Mouse (Mus musculus) spleen, adult 2 months (tissue): ENCODE data around the gene Aifm2. TPM values are rescaled to one million over a fixed set of nuclear protein-coding genes. Genes with fewer than 3 reads are reported as not detected.

ENCODE experiments used
- DNase-seq, 2 experiments: peaks; one replicate each; pipeline versions ENCODE4 v3.0.0 to v3.0.0-alpha.2; 2012 to 2021; ENCODE audit warnings: low spot score in 2 of 2, low read depth in 1 of 2
- H3K27ac ChIP-seq: fragments of 200-500 bp; 2 replicates; pipeline ENCODE4 v1.5.1; 2012; ENCODE audit warnings: low read length, inconsistent platforms; ENCODE audit not compliant: insufficient read depth
- H3K27me3 ChIP-seq: fragments of 200-500 bp; 2 replicates; pipeline ENCODE4 v1.6.1; 2012; ENCODE audit warnings: mild to moderate bottlenecking, moderate library complexity, low read length, inconsistent platforms; ENCODE audit not compliant: control insufficient read depth, insufficient read depth
- H3K36me3 ChIP-seq: fragments of 200-500 bp; 2 replicates; pipeline ENCODE4 v1.6.1; 2012; ENCODE audit warnings: mild to moderate bottlenecking, low read length, inconsistent platforms; ENCODE audit not compliant: control insufficient read depth, insufficient read depth
- H3K4me1 ChIP-seq: fragments of 200-500 bp; 2 replicates; pipeline ENCODE4 v1.6.1; 2011; ENCODE audit warnings: inconsistent platforms; ENCODE audit not compliant: control insufficient read depth, insufficient read depth, insufficient read length
- H3K4me3 ChIP-seq: fragments of 200-500 bp; 2 replicates; pipeline ENCODE4 v1.5.1; 2011; ENCODE audit warnings: mild to moderate bottlenecking, inconsistent platforms; ENCODE audit not compliant: insufficient read depth, insufficient read length; ENCODE audit errors: extremely low read depth
- CTCF ChIP-seq: fragments of 200-500 bp; IDR thresholded peaks from 2 replicates; pipeline ENCODE4 v1.5.1; 2011; ENCODE audit warnings: mild to moderate bottlenecking, inconsistent platforms; ENCODE audit not compliant: insufficient read depth, insufficient read length, insufficient replicate concordance; ENCODE audit errors: extremely low read depth
- POLR2A ChIP-seq: fragments of 200-500 bp; IDR thresholded peaks from 2 replicates; pipeline ENCODE4 v1.6.1; 2011; ENCODE audit warnings: low read depth, low read length, inconsistent platforms
- WGBS: fragments of 180-500 bp; shearing (Covaris S2); methylation state at CpG from one replicate; pipeline ENCODE4 v1.1.7; 2018; 5-methylcytosine and 5-hydroxymethylcytosine counted together
- polyA plus RNA-seq: library from polyadenylated mRNA; depleted of rRNA; stranded (reverse); fragments of >200 nt; gene quantifications from 2 replicates; pipeline ENCODE4 v1.2.3, GENCODE M21; 2012

The Aifm2 gene
- polyA plus RNA-seq, 1 experiment: 3.6 TPM

- DNase-seq: peak; percentile 93 to 98
- TF ChIP-seq POLR2A: no peak
- no peak for TF ChIP-seq CTCF
- Histone ChIP-seq H3K4me1 (peaks cover 7% of the 10 kb centered on the region), H3K27ac (peak within 1 kb of the TSS; percentile 90), H3K36me3 (peaks cover 3% of the 10 kb centered on the region), H3K4me3 (peak within 1 kb of the TSS; percentile 90), H3K27me3 (no peaks in the 10 kb centered on the region)
- WGBS: 2% methylated on average over 83 of the region's 84 CpGs
These were observed 34.8 kb upstream of the Aifm2 start, which contains the start of gene Sar1a for GRCm38 (mm10) chr10:61680015-61680913. Gene Sar1a, plus strand, starts transcription at chr10:61680299.

DNA sequence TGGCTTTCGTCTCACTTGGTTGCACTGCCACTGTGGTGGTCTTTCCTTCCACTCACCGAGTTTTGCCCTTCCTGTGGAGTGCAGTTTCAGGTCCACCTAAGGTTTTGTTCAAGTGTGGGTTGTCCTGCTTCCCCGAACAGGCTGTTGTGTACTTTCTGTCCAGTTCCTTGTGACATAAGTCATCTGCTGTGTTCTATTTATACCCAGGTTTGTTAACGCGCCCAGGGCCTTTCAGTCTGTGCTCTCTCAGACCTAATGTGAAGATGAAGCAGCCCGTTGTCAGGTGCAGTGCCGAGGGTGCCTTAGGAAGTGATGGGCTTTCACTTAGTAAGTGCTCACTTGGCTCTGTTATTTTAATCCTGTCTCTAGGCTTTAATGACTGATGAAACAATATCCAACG lies 25.7 kb upstream of the Aifm2 start:
- WGBS: 87% methylated on average over 8 of the region's 8 CpGs
- Histone ChIP-seq H3K36me3 (peaks cover 34% of the 10 kb centered on the region), H3K4me3 (no peak overlapping the region), H3K27ac (no peak overlapping the region), H3K4me1 (no peaks in the 10 kb centered on the region), H3K27me3 (no peaks in the 10 kb centered on the region)
- no peak for DNase-seq
- TF ChIP-seq CTCF (no peak), POLR2A (no peak)

DNA sequence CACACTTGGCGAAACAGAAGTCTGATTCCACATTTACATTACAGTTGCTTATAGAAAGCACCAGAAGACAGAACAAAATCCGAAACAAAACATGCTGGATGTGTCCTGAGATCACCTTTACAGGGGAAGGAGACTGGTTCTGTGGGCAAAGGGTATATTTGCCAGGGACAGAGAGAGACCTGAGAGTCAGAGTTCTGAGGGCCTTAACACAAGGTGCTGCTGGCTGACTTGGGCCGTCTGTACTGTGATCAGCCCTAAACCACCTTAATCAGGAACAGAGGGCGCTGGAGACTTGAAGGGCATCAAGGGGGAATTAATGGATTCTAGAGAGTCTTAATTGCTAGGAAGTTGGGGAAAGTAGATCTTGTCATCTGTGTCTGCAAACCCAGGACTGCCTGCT lies 21.5 kb upstream of the Aifm2 start:
- 86% methylated on average over 4 of the region's 4 CpGs for WGBS

GRCm38 (mm10) chr10:61694870-61695670 lies 20.0 kb upstream of the Aifm2 start, which contains the start of gene Tysnd1:
Gene Tysnd1, plus strand, starts transcription at chr10:61695514.
- H3K27me3 ChIP-seq: no peaks in the 10 kb centered on the region
- H3K36me3 ChIP-seq: peaks cover 11% of the 10 kb centered on the region
- WGBS: 1% methylated on average over 42 of the region's 42 CpGs
- H3K27ac ChIP-seq: peak within 1 kb of the TSS; percentile 19
- TF ChIP-seq CTCF (no peak), POLR2A (peak; percentile 33; the same call in 1 of the 2 replicates)
- peak within 1 kb of the TSS; percentile 85 for H3K4me3 ChIP-seq
- peak; percentile 87 to 92 for DNase-seq
- H3K4me1 ChIP-seq: peaks cover 14% of the 10 kb centered on the region

More for the DNA sequence above, 21.5 kb upstream of the Aifm2 start:
- no peak overlapping the region for H3K4me3 ChIP-seq
- TF ChIP-seq CTCF (no peak), POLR2A (no peak)
- peaks cover 14% of the 10 kb centered on the region for H3K4me1 ChIP-seq
- no peaks in the 10 kb centered on the region for H3K27me3 ChIP-seq
- H3K27ac ChIP-seq: no peak overlapping the region
- DNase-seq: no peak
- peaks cover 18% of the 10 kb centered on the region for H3K36me3 ChIP-seq

DNA sequence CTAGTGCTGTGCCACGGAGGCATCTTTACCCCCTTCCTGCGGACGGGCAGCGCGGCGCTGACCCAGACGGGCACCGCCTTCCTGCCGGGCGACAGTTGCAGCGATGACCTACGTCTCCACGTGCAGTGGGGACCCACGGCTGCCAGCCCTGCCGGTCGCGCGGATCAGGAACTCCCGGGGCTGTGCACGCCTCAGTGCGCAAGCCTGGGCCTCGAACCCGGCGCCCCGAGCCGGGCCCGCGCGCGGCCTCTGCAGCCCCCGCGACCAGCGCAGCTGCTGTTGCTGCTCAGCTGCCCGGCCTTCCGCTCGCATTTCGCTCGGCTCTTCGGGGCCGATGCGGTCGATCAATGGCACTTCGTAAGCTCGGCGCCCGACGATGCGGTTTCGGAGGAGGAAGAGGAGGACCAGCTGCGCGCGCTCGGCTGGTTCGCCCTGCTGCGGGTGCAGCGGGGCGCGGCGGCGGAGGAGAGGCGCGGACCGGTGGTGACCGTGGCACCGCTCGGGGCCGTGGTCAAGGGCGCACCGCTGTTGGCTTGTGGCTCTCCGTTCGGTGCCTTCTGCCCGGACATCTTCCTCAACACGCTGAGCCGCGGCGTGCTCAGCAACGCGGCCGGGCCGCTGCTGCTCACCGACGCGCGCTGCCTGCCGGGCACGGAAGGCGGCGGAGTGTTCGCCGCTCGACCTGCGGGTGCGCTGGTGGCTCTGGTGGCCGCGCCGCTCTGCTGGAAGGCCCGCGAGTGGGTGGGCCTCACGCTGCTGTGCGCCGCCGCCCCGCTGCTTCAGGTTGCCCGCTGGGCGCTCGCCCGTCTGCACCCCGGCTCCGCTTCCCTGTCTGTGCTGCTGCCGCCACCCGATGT lies 19.1 kb upstream of the Aifm2 start:
- Histone ChIP-seq H3K36me3 (peaks cover 11% of the 10 kb centered on the region), H3K27ac (peak overlapping the region; percentile 19), H3K4me1 (peaks cover 14% of the 10 kb centered on the region), H3K27me3 (no peaks in the 10 kb centered on the region), H3K4me3 (peak overlapping the region; percentile 85)
- peak in 1 of 2 experiments; percentile 10 for DNase-seq
- WGBS: 1% methylated on average over 105 of the region's 111 CpGs
- TF ChIP-seq POLR2A: no peak
- TF ChIP-seq CTCF: no peak

- TF ChIP-seq POLR2A: no peak
- TF ChIP-seq CTCF: no peak
- DNase-seq: no peak
- H3K36me3 ChIP-seq: peaks cover 9% of the 10 kb centered on the region
- WGBS: 19% methylated on average over 19 of the region's 19 CpGs
- H3K27me3 ChIP-seq: no peaks in the 10 kb centered on the region
- peaks cover 14% of the 10 kb centered on the region for H3K4me1 ChIP-seq
- no peak overlapping the region for H3K27ac ChIP-seq
- peak overlapping the region; percentile 85; the same call in 1 of the 2 replicates for H3K4me3 ChIP-seq
These were observed 18.6 kb upstream of the Aifm2 start for GRCm38 (mm10) chr10:61696560-61696823.
